Mouse (Mus musculus) lung, postnatal 0 days (tissue): ENCODE data around the gene Cdcp2.

ENCODE experiments used
- CTCF ChIP-seq: IDR thresholded peaks from 2 replicates; pipeline ENCODE4 v1.5.1; 2016; ENCODE audit warnings: antibody characterized with exemption, mild to moderate bottlenecking
- EP300 ChIP-seq: IDR thresholded peaks from 2 replicates; pipeline ENCODE4 v1.6.1; 2016; ENCODE audit warnings: antibody characterized with exemption, mild to moderate bottlenecking, control low read depth

- no peak for TF ChIP-seq CTCF
- TF ChIP-seq EP300: no peak
Measured at GRCm38 (mm10) chr4:107156983-107157401, 60.3 kb downstream of the Cdcp2 start.
